Mouse (Mus musculus): ENCODE results near the gene Mgat4b.

The Mgat4b gene

GRCm38 (mm10) chr11:50252684-50253265 is 42.1 kb downstream of the Mgat4b start:
- no peak for DNase-seq (ENCODE audit: low spot score)

GRCm38 (mm10) chr11:50253393-50253792 is 42.7 kb downstream of the Mgat4b start:
- DNase-seq (ENCODE audit: low spot score), result no peak

- DNase-seq (ENCODE audit: low spot score), result no peak
These were observed 43.4 kb downstream of the Mgat4b start for GRCm38 (mm10) chr11:50254010-50254580.

- DNase-seq (ENCODE audit: low spot score), result no peak
These were observed 45.9 kb downstream of the Mgat4b start for GRCm38 (mm10) chr11:50256615-50257014.

GRCm38 (mm10) chr11:50258310-50258709 is 47.6 kb downstream of the Mgat4b start:
- DNase-seq (ENCODE audit: low spot score), result no peak

GRCm38 (mm10) chr11:50262020-50262419 is 51.3 kb downstream of the Mgat4b start:
- no peak for DNase-seq (ENCODE audit: low spot score)

- DNase-seq (ENCODE audit: low spot score), result no peak
These were observed 52.5 kb downstream of the Mgat4b start for GRCm38 (mm10) chr11:50263198-50263597.

GRCm38 (mm10) chr11:50265931-50266330 is 55.2 kb downstream of the Mgat4b start:
- DNase-seq (ENCODE audit: low spot score), result no peak

- DNase-seq (ENCODE audit: low spot score), result no peak
These were observed 56.3 kb downstream of the Mgat4b start for GRCm38 (mm10) chr11:50266997-50267396.

GRCm38 (mm10) chr11:50269163-50269562 is 58.5 kb downstream of the Mgat4b start:
- peak; percentile 49 for DNase-seq (ENCODE audit: low spot score)

- no peak for DNase-seq (ENCODE audit: low spot score)
These were observed 59.2 kb downstream of the Mgat4b start for GRCm38 (mm10) chr11:50269885-50270284.

GRCm38 (mm10) chr11:50272819-50273218 is 62.1 kb downstream of the Mgat4b start:
- DNase-seq (ENCODE audit: low spot score), result no peak

- no peak for DNase-seq (ENCODE audit: low spot score)
These were observed 64.4 kb downstream of the Mgat4b start for GRCm38 (mm10) chr11:50275077-50275476.

- DNase-seq (ENCODE audit: low spot score), result no peak
These were observed 65.0 kb downstream of the Mgat4b start for GRCm38 (mm10) chr11:50275568-50276151.

- no peak for DNase-seq (ENCODE audit: low spot score)
These were observed 66.3 kb downstream of the Mgat4b start for GRCm38 (mm10) chr11:50277025-50277424.

GRCm38 (mm10) chr11:50277706-50278105 is 67.0 kb downstream of the Mgat4b start:
- no peak for DNase-seq (ENCODE audit: low spot score)

GRCm38 (mm10) chr11:50279005-50279404 is 68.3 kb downstream of the Mgat4b start:
- no peak for DNase-seq (ENCODE audit: low spot score)

- DNase-seq (ENCODE audit: low spot score), result no peak
These were observed 69.4 kb downstream of the Mgat4b start for GRCm38 (mm10) chr11:50280053-50280452.

Measured in retina, embryonic 14.5 days (tissue).